Mouse (Mus musculus) midbrain, postnatal 0 days (tissue): ENCODE results near the gene Gja1. TPM values are rescaled to one million over a fixed set of nuclear protein-coding genes. Genes with fewer than 3 reads are reported as not detected.

ENCODE experiments used
- ATAC-seq: fragments of 200-750 bp; cut with Nextera tagmentation; 2 replicates; pipeline ENCODE4 v1.8.0; 2017; ENCODE audit warnings: moderate number of reproducible peaks, mild to moderate bottlenecking, moderate TSS enrichment, moderate library complexity; ENCODE audit not compliant: low FRiP score
- DNase-seq: peaks from one replicate; pipeline ENCODE4 v3.0.0-alpha.2; 2015; ENCODE audit warnings: low spot score
- H3K27ac ChIP-seq: fragments of 300-500 bp; sonication (generic); 2 replicates; pipeline ENCODE4 v1.5.1; 2014; ENCODE audit warnings: low read depth, mild to moderate bottlenecking, low read length, mixed read lengths
- H3K27me3 ChIP-seq: fragments of 300-500 bp; sonication (generic); 2 replicates; pipeline ENCODE4 v1.6.1; 2014; ENCODE audit warnings: low read length, control low read depth, mixed read lengths; ENCODE audit not compliant: insufficient read depth
- H3K36me3 ChIP-seq: fragments of 300-500 bp; sonication (generic); 2 replicates; pipeline ENCODE4 v1.6.1; 2014; ENCODE audit warnings: low read length, control low read depth, mixed read lengths; ENCODE audit not compliant: insufficient read depth
- H3K4me1 ChIP-seq: fragments of 300-500 bp; sonication (generic); 2 replicates; pipeline ENCODE4 v1.6.1; 2014; ENCODE audit warnings: mild to moderate bottlenecking, control low read depth, antibody characterized with exemption, low read length, mixed read lengths; ENCODE audit not compliant: insufficient read depth
- H3K4me2 ChIP-seq: fragments of 300-500 bp; sonication (generic); 2 replicates; pipeline ENCODE4 v1.6.1; 2014; ENCODE audit warnings: low read depth, mild to moderate bottlenecking, low read length, mixed read lengths; ENCODE audit not compliant: poor library complexity, severe bottlenecking
- H3K4me3 ChIP-seq: fragments of 300-500 bp; sonication (generic); 2 replicates; pipeline ENCODE4 v1.5.1; 2014; ENCODE audit warnings: low read depth, mild to moderate bottlenecking, low read length, moderate library complexity
- H3K9ac ChIP-seq: fragments of 300-500 bp; sonication (generic); replicated peaks from 2 replicates; pipeline ENCODE4 v1.6.1; 2014; ENCODE audit warnings: mild to moderate bottlenecking, low read length, moderate library complexity, mixed read lengths; ENCODE audit not compliant: poor library complexity, severe bottlenecking
- H3K9me3 ChIP-seq: fragments of 300-500 bp; sonication (generic); 2 replicates; pipeline ENCODE4 v1.6.1; 2016; ENCODE audit warnings: low read length, control low read depth
- CTCF ChIP-seq: IDR thresholded peaks from 2 replicates; pipeline ENCODE4 v1.5.1; 2016; ENCODE audit warnings: antibody characterized with exemption, mild to moderate bottlenecking
- WGBS: fragments of 180-500 bp; shearing (Covaris S2); extraction: QIAGEN DNeasy Blood & Tissue Kit; methylation state at CpG from one replicate; pipeline ENCODE4 v1.1.7; 2014; 5-methylcytosine and 5-hydroxymethylcytosine counted together
- polyA plus RNA-seq: library from polyadenylated mRNA; unstranded; fragments of >200 nt; fragmentation: Nextera tagmentation; extraction: Ambion mirVana; gene quantifications from 2 replicates; pipeline ENCODE4 v1.2.1, GENCODE M21; 2015
- total RNA-seq: library from RNA; depleted of rRNA; stranded (reverse); fragments of >200 nt; gene quantifications from 2 replicates; pipeline ENCODE4 v1.2.3, GENCODE M21; 2014

The Gja1 gene
- total and polyA plus RNA-seq, 2 experiments from 2014 or later = 66.4 to 146 TPM

GRCm38 (mm10) chr10:56405934-56406333 lies 28.8 kb downstream of the Gja1 start:
- no peak overlapping the region for H3K9ac ChIP-seq

DNA sequence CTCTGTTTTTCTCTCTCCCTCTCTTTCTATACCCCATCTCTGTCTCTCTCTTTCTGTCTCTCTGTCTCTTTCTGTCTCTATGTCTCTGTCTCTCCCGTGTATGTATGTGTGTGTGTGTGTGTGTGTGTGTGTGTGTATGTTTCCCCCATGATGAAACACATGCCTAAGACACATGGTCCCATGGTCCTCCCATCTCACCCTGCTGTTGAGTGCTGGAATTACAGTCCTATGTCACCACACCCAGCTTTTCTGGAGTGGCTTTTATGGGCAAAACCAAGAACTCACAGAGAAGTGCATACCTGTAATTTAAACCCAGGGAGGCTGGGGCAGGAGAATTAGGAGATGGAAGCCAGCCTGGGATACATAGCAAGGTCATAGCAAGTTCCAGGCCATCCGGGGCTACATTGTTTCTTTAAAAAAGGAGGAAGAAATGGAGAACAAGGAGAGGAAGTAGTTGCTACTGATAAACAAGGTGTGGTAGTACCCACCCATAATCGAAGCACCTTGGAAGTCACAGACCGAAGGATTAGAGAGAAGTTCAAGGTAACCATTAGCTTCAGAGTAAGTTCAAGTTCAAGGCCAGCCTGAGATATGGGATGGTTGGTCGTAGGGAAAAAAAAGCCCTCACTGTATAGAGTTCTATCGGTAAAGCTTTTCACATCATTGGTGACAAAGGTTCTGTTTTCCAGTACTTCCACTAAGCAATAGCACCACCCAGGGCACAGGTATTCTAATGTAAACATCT lies 29.4 kb downstream of the Gja1 start:
- Histone ChIP-seq H3K9me3 (no peaks in the 10 kb centered on the region), H3K9ac (no peak overlapping the region), H3K36me3 (no peaks in the 10 kb centered on the region), H3K27ac (no peak overlapping the region), H3K4me2 (no peak overlapping the region), H3K27me3 (no peaks in the 10 kb centered on the region), H3K4me1 (no peaks in the 10 kb centered on the region), H3K4me3 (no peak overlapping the region)
- DNase-seq (no peak), ATAC-seq (no peak)
- 95% methylated on average over 6 of the region's 6 CpGs for WGBS
- TF ChIP-seq CTCF = no peak

More at GRCm38 (mm10) chr10:56405934-56406333, 28.8 kb downstream of the Gja1 start:
- 84% methylated on average over 9 of the region's 9 CpGs for WGBS
- ATAC-seq (no peak), DNase-seq (no peak)
- no peak overlapping the region for H3K4me3 ChIP-seq
- no peaks in the 10 kb centered on the region for H3K4me1 ChIP-seq
- H3K9me3 ChIP-seq = no peaks in the 10 kb centered on the region
- TF ChIP-seq CTCF = no peak
- no peak overlapping the region for H3K27ac ChIP-seq
- no peaks in the 10 kb centered on the region for H3K27me3 ChIP-seq
- no peak overlapping the region for H3K4me2 ChIP-seq
- H3K36me3 ChIP-seq = no peaks in the 10 kb centered on the region

DNA sequence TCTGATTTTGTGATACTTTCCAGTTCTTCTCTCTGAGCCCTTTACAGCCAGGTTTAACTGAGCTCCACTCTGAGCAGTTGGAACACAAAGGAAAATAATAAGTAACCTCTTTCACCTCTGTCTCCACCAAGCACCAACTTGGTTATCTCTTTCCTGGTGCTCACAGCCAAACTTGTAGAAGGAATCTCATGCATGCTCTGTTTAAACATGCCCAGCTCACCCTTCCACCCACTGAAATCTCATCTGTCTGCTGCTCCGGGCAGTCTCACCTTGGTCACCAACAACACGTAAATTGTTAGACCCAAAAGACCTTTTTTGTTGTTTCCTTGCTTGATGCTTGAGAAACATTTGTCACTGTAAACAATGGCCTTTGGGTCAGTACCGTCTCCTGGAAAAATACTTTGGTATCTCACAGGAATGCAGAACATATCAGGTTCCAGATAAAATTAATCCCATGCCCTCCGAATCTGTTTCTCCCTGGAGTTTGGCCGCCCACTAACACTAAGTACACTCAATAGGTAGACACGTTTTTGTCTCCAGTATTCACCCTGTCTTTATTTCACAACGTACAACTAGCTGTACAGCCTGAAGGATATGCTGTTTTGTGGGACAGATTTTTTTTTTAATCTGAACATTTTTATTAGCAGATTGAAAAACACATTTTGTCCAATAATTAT lies 38.9 kb downstream of the Gja1 start:
- Histone ChIP-seq H3K27ac (no peak overlapping the region), H3K9ac (no peak overlapping the region), H3K9me3 (no peaks in the 10 kb centered on the region), H3K4me3 (no peak overlapping the region), H3K36me3 (no peaks in the 10 kb centered on the region), H3K4me1 (no peaks in the 10 kb centered on the region), H3K4me2 (no peak overlapping the region), H3K27me3 (no peaks in the 10 kb centered on the region)
- TF ChIP-seq CTCF = no peak
- DNase-seq (no peak), ATAC-seq (no peak)
- 85% methylated on average over 7 of the region's 7 CpGs for WGBS

DNA sequence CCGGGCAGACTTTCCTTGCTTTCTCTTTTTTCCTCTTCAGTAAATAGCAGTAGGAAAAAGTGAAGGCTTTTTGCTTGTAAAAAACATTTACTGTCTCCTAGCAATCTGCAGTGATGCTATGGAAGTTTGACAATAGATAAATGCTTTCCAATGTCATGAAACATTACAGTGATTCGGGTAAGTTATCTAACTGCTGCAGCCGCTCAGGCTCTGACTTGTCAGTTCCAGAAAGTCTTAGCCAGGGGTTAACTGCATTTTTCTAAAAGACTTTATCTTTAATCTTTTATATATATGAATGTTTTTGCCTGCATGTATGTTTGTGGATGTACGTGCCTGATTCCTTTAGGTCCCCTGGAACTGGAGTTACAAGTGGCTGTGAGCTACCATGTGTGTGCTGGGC lies 45.4 kb downstream of the Gja1 start:
- Histone ChIP-seq H3K36me3 (no peaks in the 10 kb centered on the region), H3K9me3 (no peaks in the 10 kb centered on the region), H3K4me3 (no peak overlapping the region), H3K4me2 (no peak overlapping the region), H3K4me1 (no peaks in the 10 kb centered on the region), H3K27ac (no peak overlapping the region), H3K9ac (no peak overlapping the region), H3K27me3 (no peaks in the 10 kb centered on the region)
- WGBS = 78% methylated on average over 4 of the region's 4 CpGs
- no peak for TF ChIP-seq CTCF
- DNase-seq (no peak), ATAC-seq (no peak)

DNA sequence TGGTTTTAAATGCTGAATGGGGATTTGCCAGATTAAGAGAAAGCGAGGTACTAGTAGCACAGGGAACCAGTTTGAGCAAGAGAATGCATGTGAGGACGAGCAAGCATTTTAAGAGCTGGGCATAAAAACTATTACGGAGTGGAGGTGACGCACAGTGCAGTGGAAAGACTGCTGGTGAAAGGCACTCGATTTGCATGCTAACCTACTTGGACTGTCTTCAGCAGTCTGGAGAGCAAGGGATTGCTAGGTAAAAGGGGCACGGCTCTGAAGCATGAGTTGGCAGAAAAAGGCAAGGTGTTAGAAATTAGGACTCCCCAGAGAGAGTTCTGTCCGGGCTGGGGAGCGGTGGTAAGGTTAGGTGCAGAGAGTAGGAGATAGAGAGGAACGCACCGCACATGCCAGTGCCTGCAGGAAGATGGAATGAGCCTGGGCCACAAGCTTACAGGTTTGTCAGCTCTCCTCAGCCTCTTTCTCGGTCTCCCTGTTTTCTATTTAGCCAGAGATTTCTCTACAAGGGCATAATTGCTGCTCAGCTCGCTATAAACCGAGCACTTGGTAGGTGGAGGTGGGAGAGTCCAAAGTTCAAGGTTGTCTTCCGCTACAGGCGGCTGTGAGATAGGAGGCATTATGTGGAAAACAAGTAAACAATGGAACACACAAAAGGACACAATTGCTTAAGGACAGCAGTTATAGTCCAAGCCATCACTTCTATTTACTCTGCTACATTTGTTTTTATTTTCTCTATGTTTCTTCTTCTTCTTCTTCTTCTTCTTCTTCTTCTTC lies 48.1 kb downstream of the Gja1 start:
- DNase-seq (no peak), ATAC-seq (no peak)
- H3K27ac ChIP-seq = no peak overlapping the region
- TF ChIP-seq CTCF = no peak
- WGBS = 84% methylated on average over 15 of the region's 15 CpGs
- no peak overlapping the region for H3K4me2 ChIP-seq
- no peaks in the 10 kb centered on the region for H3K27me3 ChIP-seq
- no peaks in the 10 kb centered on the region for H3K4me1 ChIP-seq
- no peak overlapping the region for H3K9ac ChIP-seq
- H3K9me3 ChIP-seq = no peaks in the 10 kb centered on the region
- no peak overlapping the region for H3K4me3 ChIP-seq
- H3K36me3 ChIP-seq = no peaks in the 10 kb centered on the region

DNA sequence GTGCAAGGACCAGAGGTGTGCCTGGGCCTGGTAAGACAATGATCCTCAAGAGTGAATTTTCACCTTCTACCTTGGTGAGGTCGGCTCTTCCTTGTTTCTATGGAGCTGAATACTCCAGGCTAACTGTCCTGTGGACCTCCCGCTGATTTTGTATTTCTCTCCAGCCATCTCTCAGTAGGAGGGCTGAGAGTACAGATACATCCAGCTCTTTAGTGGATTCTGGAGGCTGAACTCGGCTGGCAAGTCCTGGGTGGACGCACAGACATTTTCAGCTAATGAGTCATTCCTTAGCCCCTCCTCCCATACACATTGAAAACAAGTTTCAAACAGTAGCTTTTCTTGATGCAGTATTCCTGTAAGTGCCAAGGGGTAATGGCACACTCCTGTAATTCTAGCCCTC lies 49.2 kb downstream of the Gja1 start:
- H3K9me3 ChIP-seq = no peaks in the 10 kb centered on the region
- no peak overlapping the region for H3K4me3 ChIP-seq
- no peak overlapping the region for H3K4me2 ChIP-seq
- 47% methylated on average over 4 of the region's 4 CpGs for WGBS
- ATAC-seq (no peak), DNase-seq (no peak)
- no peak for TF ChIP-seq CTCF
- no peaks in the 10 kb centered on the region for H3K36me3 ChIP-seq
- no peak overlapping the region for H3K27ac ChIP-seq
- no peaks in the 10 kb centered on the region for H3K4me1 ChIP-seq
- no peak overlapping the region for H3K9ac ChIP-seq
- H3K27me3 ChIP-seq = no peaks in the 10 kb centered on the region
